Mouse (Mus musculus) gastrocnemius, postnatal 36 days (tissue): ENCODE measurements around the gene Drc7. TPM values are rescaled to one million over a fixed set of nuclear protein-coding genes. Genes with fewer than 3 reads are reported as not detected.
"Not testable (repeated sequence)": the region's sequence is repeated elsewhere in the genome, so short reads cannot be mapped to it uniquely, and the experiment has no call there.

Experiments
- DNase-seq, 2 experiments: peaks; one replicate each; pipeline ENCODE4 v3.0.0; 2022
- intact Hi-C: fragments of 180-260 bp; cut with DNase I; formaldehyde crosslinking; loops from one replicate; pipeline ENCODE4 v1.15.1; 2025
- long read RNA-seq, 2 experiments: library from polyadenylated mRNA; stranded (forward); transcript quantifications; one replicate each; pipeline ENCODE4 v2.0.0; 2021
- total RNA-seq, 2 experiments: library from RNA; stranded (reverse); gene quantifications; 2 replicates each; pipeline ENCODE4 v1.2.3; 2021

The Drc7 gene
- not detected for total RNA-seq
- long read RNA-seq, experiment 1: 0 reads
- long read RNA-seq, experiment 2: 0 reads

DNA sequence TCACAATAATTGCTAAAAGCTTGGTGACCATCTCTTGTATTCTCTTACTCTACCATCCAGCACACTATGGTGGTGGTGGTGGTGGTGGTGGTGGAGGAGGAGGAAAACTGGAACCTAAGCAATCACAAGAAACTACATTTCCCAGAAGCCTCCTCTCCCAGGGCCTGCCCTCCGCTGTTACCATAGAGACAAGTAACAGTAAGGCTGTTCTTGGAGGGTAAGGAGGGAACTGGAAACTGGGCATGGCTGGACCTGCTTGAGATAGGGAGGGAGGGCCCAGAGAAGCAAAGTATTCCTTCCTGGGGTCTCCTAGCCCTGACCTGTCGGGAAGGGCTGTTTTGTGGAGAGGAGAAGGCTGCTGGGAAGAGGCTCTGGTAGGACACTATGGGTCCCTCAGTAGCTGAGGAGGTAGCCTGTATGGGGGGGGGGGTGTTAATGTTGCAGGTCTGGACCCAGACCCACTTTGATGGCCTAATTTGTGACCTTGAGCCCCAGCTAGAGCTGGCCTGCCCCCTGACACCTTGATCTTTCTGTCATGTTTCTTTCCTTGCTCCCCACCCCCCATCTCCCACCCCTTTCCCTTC lies at the start of gene Drc7:
Drc7 (plus strand) TSS at position 177 of the 584 bp plus-strand sequence.
- intact Hi-C loops: no loop called here
- DNase-seq: no peak

DNA sequence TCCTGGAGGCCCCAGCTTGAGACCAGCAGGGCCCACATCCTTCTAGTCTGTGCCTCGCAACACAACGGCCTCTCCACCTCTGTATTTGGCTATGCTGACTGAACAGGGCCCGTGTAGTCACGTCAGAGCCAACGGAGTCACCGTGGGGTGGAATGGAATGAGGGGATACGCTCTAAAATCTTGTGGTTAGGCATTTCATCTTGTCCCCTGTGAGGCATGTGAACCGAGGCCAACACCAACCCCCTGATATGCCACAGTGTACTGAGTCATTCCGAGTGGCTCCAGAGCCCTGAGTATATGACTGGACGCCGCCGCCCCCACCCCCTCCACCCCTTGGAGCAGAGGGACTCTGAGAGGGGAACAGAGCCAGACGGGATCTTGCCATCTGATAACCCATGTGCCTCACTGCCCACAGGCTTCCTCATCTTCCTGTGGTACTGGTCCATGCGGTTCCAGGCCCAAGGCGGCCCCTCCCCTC lies 42.4 kb upstream of the Drc7 start:
- no peak for DNase-seq
- intact Hi-C loops: no loop called here

DNA sequence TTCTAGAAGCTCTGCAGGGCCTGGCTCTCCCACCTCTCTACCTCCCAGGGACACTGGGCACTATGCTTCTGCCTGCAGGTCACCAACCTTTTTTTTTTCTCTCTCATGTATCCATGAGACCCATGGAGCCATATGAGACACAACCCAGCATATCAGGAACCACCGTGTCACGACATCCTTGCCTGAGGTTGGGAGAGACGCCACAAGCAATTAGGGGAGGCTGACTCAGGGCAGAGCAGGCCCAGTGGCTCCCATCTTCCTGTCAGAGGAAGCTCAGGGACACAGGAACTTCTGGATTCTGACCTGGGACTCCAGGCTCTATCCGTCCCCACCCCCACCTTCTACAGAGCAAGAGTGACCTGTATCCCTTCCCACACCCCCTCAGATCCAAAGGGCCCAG lies 39.0 kb upstream of the Drc7 start:
- intact Hi-C loops: no loop called here
- DNase-seq: no peak

DNA sequence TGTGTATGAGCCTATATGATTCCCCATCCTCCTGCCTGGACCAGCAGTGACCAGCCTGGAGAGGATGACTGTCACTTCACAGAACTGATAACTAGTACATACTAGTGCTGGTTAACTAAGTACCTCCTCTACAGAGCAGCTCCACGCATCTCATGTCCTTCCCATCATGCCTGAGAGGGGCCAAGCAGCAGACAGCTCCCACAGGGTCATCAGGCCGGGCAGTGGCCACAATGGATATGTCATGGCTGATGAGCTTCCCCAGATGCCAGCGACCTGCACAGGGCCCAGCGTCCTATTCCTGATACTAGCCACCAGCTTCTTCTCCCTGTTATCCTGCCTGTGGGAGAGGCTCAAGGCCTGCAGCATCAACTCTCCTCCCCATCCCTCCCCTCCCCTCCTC lies 38.2 kb upstream of the Drc7 start:
- intact Hi-C loops: no loop called here
- no peak for DNase-seq

DNA sequence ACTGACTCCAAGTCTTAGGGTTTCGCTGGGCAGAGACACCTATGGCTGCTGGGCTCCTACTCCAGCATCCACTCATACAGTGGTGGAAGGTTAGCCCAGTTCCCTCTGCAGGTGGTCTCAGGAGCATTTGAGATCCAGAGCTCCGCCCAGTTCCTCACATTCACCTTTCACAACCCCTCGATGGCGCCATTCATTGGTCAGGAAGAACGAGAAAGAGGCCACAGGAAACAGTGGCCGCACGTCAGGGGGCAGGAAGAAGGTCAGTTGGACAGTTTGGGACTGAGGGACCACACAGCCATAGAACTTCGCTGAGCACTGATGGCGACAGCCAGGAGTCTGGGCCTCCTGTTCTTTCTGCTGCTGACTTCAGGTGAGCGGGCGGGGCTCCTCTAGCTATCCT lies 37.5 kb upstream of the Drc7 start, which contains the start of gene Adgrg3:
Adgrg3 (plus strand) TSS at position 242 of the 400 bp plus-strand sequence.
- no peak for DNase-seq
- intact Hi-C loops: no loop called here

DNA sequence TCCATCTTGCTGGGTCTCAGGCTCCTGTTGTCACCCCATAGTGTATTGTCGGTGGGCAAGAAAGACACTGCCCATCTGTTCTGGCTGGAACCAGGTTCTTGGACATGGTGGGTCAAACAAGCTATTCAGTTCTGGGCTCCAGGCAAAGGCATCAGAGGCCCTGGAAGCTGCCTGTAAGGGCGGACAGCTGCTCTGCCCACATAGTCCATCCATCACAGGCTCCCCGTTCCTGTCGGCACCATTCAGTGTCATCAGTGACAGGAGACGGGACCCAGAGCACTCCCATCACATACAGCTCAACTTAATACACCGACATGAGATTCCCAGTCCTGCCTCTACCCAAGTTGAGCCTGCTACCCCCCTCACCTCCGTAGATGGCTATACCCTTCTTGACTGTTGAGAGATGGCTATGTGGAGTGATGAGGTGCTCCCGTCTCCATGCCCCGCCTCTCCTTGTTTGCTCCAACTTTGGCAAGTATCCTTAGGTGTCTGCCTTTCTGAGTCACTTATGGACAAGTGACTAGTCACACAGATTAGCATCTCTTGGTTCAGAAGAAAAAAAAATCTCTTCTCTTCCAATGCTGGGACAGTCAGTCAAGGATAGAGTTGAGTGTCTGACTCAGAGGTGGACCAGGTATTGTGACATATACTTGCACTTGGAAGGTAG lies 36.8 kb upstream of the Drc7 start:
- no peak for DNase-seq
- intact Hi-C loops: no loop called here

DNA sequence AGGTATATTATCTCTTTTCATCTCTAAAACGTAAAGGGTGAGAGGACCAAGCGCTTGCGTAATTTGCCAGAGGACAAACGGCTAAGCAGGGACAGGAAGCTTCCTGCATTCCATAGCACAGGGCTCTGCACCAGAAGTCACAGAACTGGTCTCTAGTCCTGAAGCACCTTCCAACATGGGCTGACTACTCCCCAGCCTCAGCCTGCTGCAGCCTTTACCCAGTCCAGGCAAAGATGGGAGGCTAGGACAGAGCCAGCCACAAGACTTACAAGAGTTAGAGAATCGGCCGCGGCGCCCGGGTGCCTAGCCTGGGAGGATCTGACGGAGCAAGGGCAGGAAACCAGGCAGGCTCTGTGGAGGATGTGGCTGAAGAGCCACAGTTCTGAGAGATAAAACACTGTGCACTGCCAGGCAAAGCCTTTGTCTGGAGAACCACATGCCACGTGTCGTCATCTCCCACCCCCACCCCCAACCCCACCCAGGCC lies 34.6 kb upstream of the Drc7 start:
- no peak for DNase-seq
- intact Hi-C loops: no loop called here

DNA sequence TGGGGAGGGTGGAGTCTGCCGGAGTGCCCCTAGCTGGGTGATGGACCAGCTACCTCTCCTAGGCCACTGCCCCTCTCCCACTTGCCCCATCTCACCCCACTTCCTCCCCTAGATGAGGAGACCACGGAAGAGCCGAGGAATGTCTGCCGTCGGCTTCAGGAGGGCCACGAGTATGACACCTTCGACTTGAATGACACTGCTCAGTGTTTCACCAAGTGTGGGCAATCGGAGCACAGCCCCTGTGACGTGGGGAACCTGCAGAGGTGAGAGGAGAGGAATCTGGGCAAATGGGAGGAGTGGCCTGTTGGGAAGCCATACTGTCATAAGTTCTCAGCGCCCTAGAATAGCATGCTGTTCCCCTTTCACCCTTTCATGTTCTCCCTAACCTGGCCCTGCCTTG lies 34.1 kb upstream of the Drc7 start:
- intact Hi-C loops: no loop called here
- DNase-seq: no peak

DNA sequence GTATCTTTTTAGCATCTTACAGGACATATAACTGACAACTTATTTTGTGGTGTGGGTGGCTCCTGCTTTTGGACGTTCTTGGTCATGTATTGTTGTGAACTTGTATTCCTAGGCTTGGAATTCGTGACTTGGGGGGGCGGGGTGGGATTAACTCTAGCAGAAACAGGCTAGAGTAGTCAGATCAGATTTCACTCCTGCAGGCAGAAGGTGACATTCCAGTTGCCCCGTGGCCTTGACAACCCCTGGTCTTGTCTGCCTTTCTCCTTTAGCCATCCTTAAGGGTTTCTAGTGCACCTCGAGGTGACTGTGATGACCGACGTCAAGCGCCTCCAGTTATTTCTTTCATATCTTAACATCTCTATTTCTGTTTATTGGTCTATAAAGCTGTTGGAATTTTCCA lies 31.7 kb upstream of the Drc7 start:
- intact Hi-C loops: no loop called here
- DNase-seq: no peak

DNA sequence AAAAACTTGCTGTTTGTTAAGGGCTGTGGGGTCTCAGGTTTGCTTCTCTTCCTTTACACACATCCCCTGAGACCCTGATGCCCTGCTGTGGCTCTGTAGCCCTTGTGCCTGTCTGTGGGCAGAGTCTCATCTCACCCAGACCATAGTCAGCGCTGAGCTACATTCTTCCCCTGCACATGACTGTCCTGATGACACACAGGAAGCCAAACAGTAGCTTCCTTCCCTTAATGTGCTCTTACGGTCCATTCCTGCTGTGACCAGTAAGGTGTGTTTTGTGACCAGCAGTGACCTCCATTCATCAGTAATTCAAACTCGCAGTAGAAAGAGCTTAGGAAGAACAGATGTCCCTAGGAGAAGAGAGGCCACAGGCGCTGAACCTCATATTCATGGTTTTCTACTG lies 30.5 kb upstream of the Drc7 start:
- intact Hi-C loops: no loop called here

DNA sequence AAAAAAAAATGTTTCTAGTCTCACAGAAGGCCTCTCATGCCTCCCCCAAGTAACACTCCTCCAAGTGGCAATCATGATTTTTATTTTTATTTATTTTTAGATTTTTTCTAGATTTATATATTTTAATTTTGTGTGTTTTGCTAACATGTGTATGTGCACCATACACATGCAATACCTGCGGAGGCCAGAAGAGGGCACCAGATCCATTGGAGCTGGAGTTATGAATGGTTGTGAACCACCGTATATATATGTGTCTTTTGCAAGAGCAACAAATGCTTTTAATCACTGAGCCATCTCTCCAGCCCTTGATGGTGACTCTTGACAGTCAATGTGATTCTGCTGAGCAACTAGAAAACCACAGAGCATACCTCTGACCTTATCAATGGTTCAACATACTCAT lies 29.5 kb upstream of the Drc7 start:
- no peak for DNase-seq
- intact Hi-C loops: no loop called here

More for the DNA sequence above, 30.5 kb upstream of the Drc7 start:
- no peak for DNase-seq

DNA sequence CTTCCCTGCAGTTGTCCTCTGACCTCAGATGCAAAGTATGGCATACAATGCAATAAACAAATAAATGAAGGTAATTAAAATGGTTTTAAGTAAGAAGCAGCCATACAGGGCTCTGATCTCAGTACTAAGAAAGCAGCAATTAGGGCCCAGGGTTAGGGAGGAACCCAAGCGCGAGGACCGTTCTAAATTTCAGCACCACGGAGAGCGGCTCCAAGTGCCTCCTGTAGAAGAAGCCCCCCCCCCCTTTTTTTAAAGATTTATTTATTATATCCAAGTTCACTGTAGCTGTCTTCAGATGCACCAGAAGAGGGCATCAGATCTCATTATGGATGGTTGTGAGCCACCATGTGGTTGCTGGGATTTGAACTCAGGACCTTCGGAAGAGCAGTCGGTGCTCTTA lies 26.5 kb upstream of the Drc7 start:
- intact Hi-C loops, DNase-seq: not testable (repeated sequence)

DNA sequence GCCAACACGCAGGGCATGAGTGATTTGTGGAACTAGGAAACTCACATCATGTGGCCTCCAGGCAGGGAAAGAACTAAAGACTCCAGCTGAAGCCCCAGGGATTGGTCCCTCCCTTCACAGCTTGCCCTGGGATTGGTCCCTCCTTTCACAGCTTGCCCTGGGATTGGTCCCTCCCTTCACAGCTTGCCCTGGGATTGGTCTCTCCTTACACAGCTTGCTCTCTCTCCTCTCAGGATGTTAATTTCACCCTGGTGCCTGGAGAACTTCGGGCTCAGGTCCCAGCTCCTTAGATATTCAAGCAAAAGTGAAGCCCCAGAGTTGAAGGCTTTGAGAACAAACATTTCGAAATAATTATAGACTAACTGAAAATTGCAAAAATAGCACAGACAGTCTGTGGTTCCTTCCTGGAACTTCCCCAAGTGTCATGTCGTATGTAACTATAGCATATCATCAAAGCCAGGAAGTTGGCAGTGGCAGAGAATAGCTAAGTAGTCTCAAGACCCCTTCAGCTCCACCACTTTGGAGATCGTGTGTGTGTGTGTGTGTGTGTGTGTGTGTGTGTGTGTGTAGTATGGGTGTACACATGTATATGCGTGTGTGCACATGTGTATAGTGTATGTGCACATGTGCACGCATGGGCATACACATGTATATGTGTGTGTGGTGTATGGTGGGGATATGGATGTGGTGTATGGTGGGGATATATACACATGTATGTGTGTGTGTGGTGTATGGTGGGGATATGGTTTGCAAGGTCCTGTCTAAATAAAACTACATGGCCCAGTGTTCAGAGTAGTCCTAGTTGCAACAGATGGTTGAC lies 17.6 kb upstream of the Drc7 start:
- intact Hi-C loops: no loop called here
- DNase-seq: peak in 1 of 2 experiments; percentile 19

DNA sequence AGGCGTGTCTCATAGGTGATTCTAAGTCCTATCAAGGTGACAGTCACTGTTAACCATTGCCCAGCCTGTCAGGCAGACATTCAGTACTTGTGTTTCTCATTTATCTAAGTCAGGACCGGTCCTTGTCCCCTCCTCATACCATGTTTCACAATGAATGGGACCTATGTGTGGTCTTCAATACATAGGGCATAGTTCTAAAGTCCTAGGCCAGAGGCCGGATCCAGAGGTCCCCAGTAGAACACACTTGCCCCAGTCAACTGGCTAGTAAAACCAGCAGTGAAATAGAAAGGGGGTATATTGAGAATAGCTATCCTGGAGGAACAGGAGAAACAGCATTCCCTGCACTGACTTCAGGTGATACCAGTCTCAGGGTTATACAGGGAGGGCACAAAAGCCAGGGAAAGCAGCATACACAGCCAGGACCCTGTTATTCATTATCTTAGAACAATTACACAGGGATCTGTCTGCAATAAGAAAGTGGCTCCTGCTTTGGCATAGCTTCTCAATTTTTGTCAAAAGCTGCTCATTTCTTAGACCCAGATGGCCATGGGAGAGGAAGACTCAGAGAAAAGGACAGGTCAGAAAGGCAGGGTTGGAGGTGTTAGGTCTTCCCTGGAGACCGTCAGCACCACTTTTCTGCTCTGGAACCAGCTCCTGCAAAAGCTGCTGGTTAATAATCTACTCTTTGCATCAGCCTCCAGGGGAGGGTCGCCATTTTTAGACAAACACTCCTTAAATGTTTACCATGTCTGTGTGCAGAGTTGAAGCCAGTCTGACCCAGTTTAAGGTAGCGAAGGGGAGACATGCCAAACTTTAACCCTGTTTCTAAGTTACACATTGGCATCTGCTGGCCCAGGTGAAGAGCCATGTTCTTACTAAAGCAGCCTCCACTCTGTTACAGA lies 12.8 kb upstream of the Drc7 start:
- no peak for DNase-seq
- intact Hi-C loops: no loop called here

DNA sequence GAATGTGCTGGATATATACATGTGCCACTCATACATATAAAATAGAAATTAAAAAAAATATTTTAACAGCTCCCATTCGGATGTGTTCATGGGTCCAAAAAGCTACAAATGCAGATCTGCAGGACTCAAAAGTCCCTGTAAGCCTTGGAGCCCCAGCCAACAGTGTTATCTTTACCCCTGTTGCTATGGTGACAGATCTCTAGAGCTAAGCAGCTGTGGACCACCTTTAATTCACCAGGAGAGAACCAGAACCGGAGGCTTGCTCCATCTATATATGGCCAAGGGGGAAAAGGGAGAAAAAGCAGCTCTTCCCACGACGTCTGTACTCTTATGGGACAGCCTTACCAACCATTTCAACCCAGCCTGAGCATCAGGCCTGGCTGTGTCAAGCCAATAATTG lies 10.1 kb upstream of the Drc7 start:
- no peak for DNase-seq
- intact Hi-C loops: no loop called here

DNA sequence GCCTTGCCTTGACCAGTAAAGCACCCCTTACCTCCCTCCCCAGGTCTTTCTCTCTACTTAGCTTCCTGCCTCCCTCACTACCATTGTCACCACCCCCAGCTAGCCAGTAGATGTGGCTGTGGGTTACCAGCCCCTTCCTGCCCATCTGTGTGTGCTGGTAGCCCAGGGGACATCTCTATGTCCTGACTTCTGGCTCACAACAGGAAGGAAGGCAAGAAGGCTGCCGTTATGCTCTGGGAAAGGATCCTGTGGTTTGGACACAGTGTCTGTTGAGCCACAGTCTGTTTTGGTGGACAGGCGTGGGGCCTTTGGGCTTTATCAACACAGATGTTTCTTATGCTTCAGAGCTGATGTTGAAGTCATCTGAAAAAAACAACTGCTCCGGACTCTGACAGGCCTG lies 7.9 kb upstream of the Drc7 start:
- intact Hi-C loops: no loop called here
- DNase-seq: no peak

DNA sequence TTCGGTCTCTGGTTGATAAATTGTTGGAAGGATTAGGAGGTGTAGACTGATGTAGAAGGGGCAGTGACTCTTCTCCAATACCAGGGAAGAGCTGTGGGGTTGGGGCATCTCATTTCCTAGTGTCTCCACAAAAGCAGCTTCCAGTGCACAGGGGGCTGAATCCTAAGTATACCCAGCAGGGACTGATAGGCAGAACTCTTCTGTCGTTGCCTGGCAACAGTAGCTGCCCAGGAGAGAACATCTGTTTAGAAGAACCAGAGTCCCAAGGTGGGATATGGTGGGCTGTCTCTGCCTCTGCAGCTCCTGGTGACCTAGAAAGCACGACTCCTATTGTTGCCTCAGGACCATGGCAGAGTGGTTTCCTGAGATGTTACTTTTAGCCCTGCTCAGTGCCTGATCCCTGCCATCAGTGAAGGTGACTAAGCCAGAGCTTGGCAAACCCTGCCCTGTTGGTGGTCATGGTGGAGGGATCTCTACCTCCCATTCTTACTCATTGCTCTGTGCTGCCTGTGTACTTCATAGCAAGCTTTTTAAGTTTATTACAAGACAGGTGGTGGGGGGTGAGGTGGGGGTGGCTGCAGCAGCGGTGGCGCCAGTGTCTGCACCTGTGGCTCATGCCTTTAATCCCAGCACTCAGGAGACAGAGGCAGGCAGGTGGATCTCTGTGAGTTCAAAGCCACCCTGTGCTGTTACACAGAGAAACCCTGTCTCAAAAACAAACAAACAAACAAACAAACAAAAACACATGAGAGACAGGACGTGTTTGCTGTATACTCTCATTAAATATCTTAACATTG lies 6.8 kb upstream of the Drc7 start:
- no peak for DNase-seq
- intact Hi-C loops: no loop called here

DNA sequence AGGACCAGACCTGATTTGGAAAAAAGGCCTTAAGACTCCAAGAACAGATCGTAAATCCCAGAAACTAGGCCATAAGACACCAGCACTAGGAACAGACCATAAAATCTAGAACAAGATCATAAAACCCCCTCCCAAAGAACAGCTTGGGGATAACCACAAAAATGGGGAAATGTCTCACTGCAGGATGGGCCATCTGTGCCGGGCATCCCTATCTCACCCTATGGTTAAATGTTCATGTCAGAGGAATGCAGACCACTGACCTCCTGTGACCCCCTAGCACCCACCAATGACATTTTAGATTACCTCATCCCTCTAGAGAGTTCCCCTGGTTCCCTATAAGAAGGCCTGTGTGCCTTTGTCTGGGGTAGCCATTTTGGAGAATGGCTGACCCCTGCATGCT lies 5.3 kb upstream of the Drc7 start:
- no peak for DNase-seq
- intact Hi-C loops: no loop called here

DNA sequence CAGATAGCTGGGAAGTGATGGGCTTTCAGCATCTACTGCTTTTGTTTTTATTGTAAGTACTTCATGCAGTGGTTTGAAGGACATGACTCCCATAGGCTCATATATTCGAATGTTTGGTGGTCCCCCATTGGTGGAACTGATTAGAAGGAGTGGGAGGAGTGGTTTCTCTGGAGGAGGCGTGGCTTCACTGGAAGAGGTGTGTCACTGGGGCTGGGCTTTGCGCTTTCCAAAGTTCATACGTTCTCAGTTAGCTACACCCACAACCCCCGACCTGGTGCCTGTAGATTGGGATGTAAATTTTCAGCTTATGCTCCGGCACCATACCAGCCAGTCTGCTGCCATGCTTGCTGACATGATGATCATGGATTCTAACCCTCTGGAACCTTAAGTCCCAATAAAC lies 465 bp upstream of the Drc7 start:
- intact Hi-C loops: no loop called here
- no peak for DNase-seq

DNA sequence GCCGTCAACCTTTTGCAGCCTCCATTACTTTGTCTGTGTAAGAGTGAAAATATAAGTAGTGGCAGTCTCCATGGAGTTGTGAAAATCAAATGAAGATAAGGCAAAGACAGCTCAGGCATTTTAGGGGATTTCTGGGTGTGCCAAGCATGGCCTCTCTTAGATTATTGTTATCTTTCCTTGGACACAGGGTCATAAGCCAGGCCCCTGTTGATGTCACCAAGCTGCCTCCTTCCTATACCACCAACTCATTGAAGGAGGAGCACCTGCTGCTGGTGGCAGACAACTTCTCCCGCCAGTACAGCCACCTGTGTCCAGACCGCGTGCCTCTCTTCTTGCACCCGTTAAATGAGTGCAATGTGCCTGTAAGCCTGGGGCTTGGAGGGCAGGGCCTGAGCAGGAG lies 1.5 kb downstream of the Drc7 start:
- no peak for DNase-seq
- intact Hi-C loops: no loop called here
